Mouse (Mus musculus) myocyte (in vitro differentiated cells): Measurements from ENCODE around the gene Pmel.

ENCODE experiments used
- CEBPB ChIP-seq: IDR thresholded peaks from 2 replicates; pipeline ENCODE4 v1.6.1; 2011; ENCODE audit warnings: mild to moderate bottlenecking, moderate library complexity; ENCODE audit not compliant: poor library complexity, insufficient read depth, severe bottlenecking
- E2F4 ChIP-seq: IDR thresholded peaks from one replicate; pipeline ENCODE4 v1.6.1; 2011; ENCODE audit warnings: mild to moderate bottlenecking, control low read depth, moderate library complexity; ENCODE audit not compliant: insufficient read depth
- MAX ChIP-seq: IDR thresholded peaks from one replicate; pipeline ENCODE4 v1.6.1; 2011; ENCODE audit warnings: low read depth, mild to moderate bottlenecking, control low read depth
- MYOD1 ChIP-seq, 3 experiments: IDR thresholded peaks; one replicate each; pipeline ENCODE4 v1.6.1; 2011; ENCODE audit warnings: control low read depth in 2 of 3, low read depth in 2 of 3, mild to moderate bottlenecking in 2 of 3, moderate library complexity in 1 of 3; ENCODE audit not compliant: insufficient read length in 2 of 3, control insufficient read depth in 1 of 3
- MYOG ChIP-seq, 3 experiments: IDR thresholded peaks; one replicate each; pipeline ENCODE4 v1.6.1; 2011; ENCODE audit warnings: control low read depth in 2 of 3, low read depth in 2 of 3, mild to moderate bottlenecking in 2 of 3; ENCODE audit not compliant: insufficient read length in 2 of 3, control insufficient read depth in 1 of 3, insufficient read depth in 1 of 3
- POLR2A ChIP-seq: IDR thresholded peaks from one replicate; pipeline ENCODE4 v1.6.1; 2011; ENCODE audit warnings: low read depth, mild to moderate bottlenecking, control low read depth, moderate library complexity; ENCODE audit not compliant: insufficient read length
- POLR2AphosphoS2 ChIP-seq: IDR thresholded peaks from one replicate; pipeline ENCODE4 v1.6.1; 2011; ENCODE audit warnings: low read depth, control low read depth; ENCODE audit not compliant: insufficient read length
- REST ChIP-seq: IDR thresholded peaks from one replicate; pipeline ENCODE4 v1.6.1; 2011; ENCODE audit warnings: mild to moderate bottlenecking, control low read depth, moderate library complexity; ENCODE audit not compliant: insufficient read depth, insufficient read length
- SRF ChIP-seq: IDR thresholded peaks from one replicate; pipeline ENCODE4 v1.6.1; 2011; ENCODE audit warnings: low read depth; ENCODE audit not compliant: control insufficient read depth, insufficient read length
- TCF12 ChIP-seq: IDR thresholded peaks from one replicate; pipeline ENCODE4 v1.6.1; 2011; ENCODE audit warnings: mild to moderate bottlenecking, control low read depth; ENCODE audit not compliant: poor library complexity, insufficient read depth, severe bottlenecking

DNA sequence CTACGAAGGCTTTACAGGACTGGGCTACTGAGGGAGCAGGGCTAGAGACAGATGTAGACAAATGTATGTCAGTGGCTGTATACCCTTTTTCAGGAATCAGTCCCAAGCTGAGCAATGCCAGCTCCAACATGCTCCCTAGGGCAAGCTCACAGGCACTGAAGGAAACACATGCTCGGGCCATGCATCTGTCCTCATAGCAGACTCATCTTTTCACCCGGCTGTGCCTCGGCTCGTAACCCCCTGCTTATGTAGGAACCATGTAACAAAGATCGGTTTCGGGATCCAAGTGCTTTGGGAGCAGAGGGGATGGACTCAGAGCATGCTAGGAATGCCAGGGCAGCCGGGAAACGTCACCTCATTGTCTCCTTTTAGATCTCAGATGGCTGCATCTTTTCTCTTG lies 44.5 kb upstream of the Pmel start:
- TF ChIP-seq E2F4 (no peak), POLR2A (no peak), MAX (no peak), CEBPB (no peak), POLR2AphosphoS2 (no peak), MYOG (IDR thresholded peaks at IDR 0.05; ENCODE audit: control insufficient read depth in 1 of 3, insufficient read depth in 1 of 3, insufficient read length in 2 of 3, low read depth in 2 of 3) (no peak), REST (no peak), MYOD1 (IDR thresholded peaks at IDR 0.05; ENCODE audit: control insufficient read depth in 1 of 3, insufficient read length in 2 of 3, low read depth in 2 of 3) (no peak), SRF (no peak), TCF12 (no peak)
